Mouse (Mus musculus) sigmoid colon, adult 10 weeks (tissue): ENCODE data around the gene Cyb561d2. TPM values are rescaled to one million over a fixed set of nuclear protein-coding genes. Genes with fewer than 3 reads are reported as not detected.

Experiments used
- polyA plus RNA-seq: library from polyadenylated mRNA; stranded (reverse); fragments of 350-450 nt; fragmentation: Illumina TruSeq; extraction: RNeasy Lipid Tissue Mini Kit (QIAGEN cat#74804); gene quantifications from one replicate; pipeline ENCODE4 v1.2.3, GENCODE M21; 2014; ENCODE audit warnings: low read depth, low replicate concordance

Cyb561d2 gene
- polyA plus RNA-seq, result 1.6 TPM

GRCm38 (mm10) chr9:107541474-107542351 lies at the start of gene Cyb561d2, which contains the start of gene Nprl2:
Gene Cyb561d2 (minus strand): TSS chr9:107542193.
Gene Nprl2 (plus strand): TSS chr9:107542226.

GRCm38 (mm10) chr9:107586974-107587832 lies 45.2 kb upstream of the Cyb561d2 start, which contains the start of gene Ifrd2:
Gene Ifrd2 (plus strand): TSS chr9:107587642.

GRCm38 (mm10) chr9:107580501-107581317 lies 38.7 kb upstream of the Cyb561d2 start, which contains the start of gene Hyal3:
Gene Hyal3 (plus strand): TSS chr9:107580818.

GRCm38 (mm10) chr9:107578587-107578986 lies 36.6 kb upstream of the Cyb561d2 start, which contains the start of gene Naa80:
Gene Naa80 (plus strand): TSS chr9:107578887.

GRCm38 (mm10) chr9:107576357-107577107 lies 34.5 kb upstream of the Cyb561d2 start, which contains the start of gene Hyal1:
Gene Hyal1 (plus strand): TSS chr9:107576927.

GRCm38 (mm10) chr9:107567702-107568319 lies 25.8 kb upstream of the Cyb561d2 start, which contains the start of gene Hyal2:
Gene Hyal2 (plus strand): TSS chr9:107567945.

GRCm38 (mm10) chr9:107563029-107563581 lies 21.1 kb upstream of the Cyb561d2 start, which contains the start of gene Tusc2:
Gene Tusc2 (plus strand): TSS chr9:107563255.

GRCm38 (mm10) chr9:107551117-107551889 lies 9.3 kb upstream of the Cyb561d2 start, which contains the start of gene Rassf1:
Gene Rassf1 (plus strand): TSS chr9:107551555.

GRCm38 (mm10) chr9:107547026-107547425 lies 5.0 kb upstream of the Cyb561d2 start, which contains the start of gene Zmynd10:
Gene Zmynd10 (plus strand): TSS chr9:107547298.

GRCm38 (mm10) chr9:107533791-107534407 lies 8.1 kb downstream of the Cyb561d2 start, which contains the start of gene Tmem115:
Gene Tmem115 (plus strand): TSS chr9:107533945.

Other genes with a start within 250 kb of the Cyb561d2 start
- gene Cish, start 246.2 kb downstream of the Cyb561d2 start, polyA plus RNA-seq, result 2.5 TPM
- 2.2 TPM for gene Hemk1, start 203.8 kb downstream of the Cyb561d2 start, polyA plus RNA-seq
- gene 6430571L13Rik, start 201.6 kb downstream of the Cyb561d2 start, polyA plus RNA-seq, result not detected
- 0.98 TPM for gene Cacna2d2, start 142.6 kb downstream of the Cyb561d2 start, polyA plus RNA-seq
- not detected for gene Tmem115, start 8.2 kb downstream of the Cyb561d2 start, polyA plus RNA-seq
- gene Nprl2, start within 50 bp of the Cyb561d2 start, polyA plus RNA-seq, result 2.0 TPM
- not detected for gene Zmynd10, start 5.1 kb upstream of the Cyb561d2 start, polyA plus RNA-seq
- gene Rassf1, start 9.4 kb upstream of the Cyb561d2 start, polyA plus RNA-seq, result 33.5 TPM
- 20.1 TPM for gene Tusc2, start 21.1 kb upstream of the Cyb561d2 start, polyA plus RNA-seq
- gene Hyal2, start 25.8 kb upstream of the Cyb561d2 start, polyA plus RNA-seq, result 0.28 TPM
- 2.7 TPM for gene Hyal1, start 34.7 kb upstream of the Cyb561d2 start, polyA plus RNA-seq
- gene Naa80, start 36.7 kb upstream of the Cyb561d2 start, polyA plus RNA-seq, result 1.5 TPM
- gene Hyal3, start 38.6 kb upstream of the Cyb561d2 start, polyA plus RNA-seq, result not detected
- gene Ifrd2, start 45.4 kb upstream of the Cyb561d2 start, polyA plus RNA-seq, result 25.5 TPM
- gene Sema3b, start 67.0 kb upstream of the Cyb561d2 start, polyA plus RNA-seq, result 2.6 TPM
- gene Gnai2, start 93.2 kb upstream of the Cyb561d2 start, polyA plus RNA-seq, result 33.0 TPM
- not detected for gene Slc38a3, start 127.3 kb upstream of the Cyb561d2 start, polyA plus RNA-seq
- not detected for gene Gnat1, start 137.5 kb upstream of the Cyb561d2 start, polyA plus RNA-seq
- 0.76 TPM for gene Sema3f, start 168.3 kb upstream of the Cyb561d2 start, polyA plus RNA-seq
- 233 TPM for gene Rbm5, start 228.8 kb upstream of the Cyb561d2 start, polyA plus RNA-seq